Mouse (Mus musculus): ENCODE results near the gene BC017158. TPM values are rescaled to one million over a fixed set of nuclear protein-coding genes. Genes with fewer than 3 reads are reported as not detected.

The BC017158 gene
- polyA plus RNA-seq, 1 experiment from 2014 or later: 32.1 TPM

DNA sequence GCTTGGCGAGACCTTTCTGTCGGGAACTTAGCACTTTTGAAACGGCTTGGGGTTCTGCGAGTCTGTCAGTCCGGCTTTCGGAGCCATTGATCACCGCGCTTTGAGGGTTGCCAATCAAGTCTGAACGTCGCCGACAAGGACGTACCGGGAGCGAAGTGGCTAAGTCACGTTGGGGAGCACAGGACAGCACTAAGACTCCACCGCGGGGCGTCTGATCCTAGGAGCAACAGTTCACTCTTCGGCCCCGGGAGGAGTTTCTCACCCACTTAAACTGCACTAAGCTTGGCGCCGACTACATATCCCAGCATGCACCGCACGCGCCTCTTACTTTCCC, 60.4 kb downstream of the BC017158 start:
- ATAC-seq (ENCODE audit: low FRiP score, low TSS enrichment): no peak
- Histone ChIP-seq H3K4me2 (replicated peaks; ENCODE audit: low read depth, low read length) (peak overlapping the region; percentile 75), H3K4me3 (ENCODE audit: low read length) (peak overlapping the region; percentile 79), H3K36me3 (ENCODE audit: control insufficient read depth, insufficient read depth, low read length) (peaks cover 30% of the 10 kb centered on the region; the same call in 1 of the 2 replicates), H3K9ac (ENCODE audit: low read depth, low read length) (peak overlapping the region; percentile 86), H3K27me3 (ENCODE audit: control insufficient read depth, insufficient read depth, low read length) (no peaks in the 10 kb centered on the region), H3K4me1 (ENCODE audit: control insufficient read depth, insufficient read depth, low read length) (peaks cover 5% of the 10 kb centered on the region), H3K9me3 (ENCODE audit: control insufficient read depth, low read length) (no peaks in the 10 kb centered on the region), H3K27ac (ENCODE audit: low read depth, low read length) (peak overlapping the region; percentile 97)
- under 1% methylated on average over 25 of the region's 25 CpGs for WGBS

DNA sequence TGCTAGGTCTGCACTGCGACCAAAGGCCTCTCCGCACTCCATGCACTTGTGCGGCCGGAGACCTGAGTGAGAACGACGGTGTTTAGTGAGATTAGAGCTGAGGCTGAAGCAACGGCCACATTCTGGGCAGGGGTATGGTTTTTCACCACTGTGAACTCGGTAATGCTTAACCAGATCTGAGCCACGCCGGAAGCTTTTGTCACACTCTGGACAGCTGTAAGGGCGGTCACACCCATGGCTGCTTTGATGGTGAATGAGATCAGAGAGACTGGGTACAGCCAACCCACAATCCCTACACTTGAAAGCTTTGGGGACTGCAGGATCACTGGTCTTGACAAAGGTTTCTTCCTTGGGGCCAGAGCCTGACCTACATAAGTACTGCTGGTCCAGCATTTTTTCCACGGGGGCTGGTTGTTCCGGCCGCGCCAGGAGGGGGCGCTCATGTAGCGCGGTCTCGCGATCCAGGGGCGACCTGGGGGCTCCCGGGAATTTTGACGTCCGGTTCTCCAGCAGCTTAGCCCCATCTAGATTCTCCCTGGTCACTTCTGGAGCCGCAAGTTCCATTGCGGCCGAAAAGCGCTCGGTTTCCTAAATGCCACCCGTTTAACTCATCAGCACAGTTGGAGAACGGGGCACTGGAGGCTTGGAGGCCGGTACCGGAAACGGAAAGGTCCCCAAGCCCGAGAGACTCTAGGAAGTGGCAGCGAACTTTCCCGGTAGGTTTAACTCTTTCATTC, 60.9 kb downstream of the BC017158 start, which contains the start of gene Armc5:
Gene Armc5, plus strand, starts transcription at position 487 of the 737 bp plus-strand sequence.
- ATAC-seq (ENCODE audit: low FRiP score, low TSS enrichment): peak; percentile 17
- 26% methylated on average over 37 of the region's 37 CpGs for WGBS
- H3K36me3 ChIP-seq (ENCODE audit: control insufficient read depth, insufficient read depth, low read length): peaks cover 24% of the 10 kb centered on the region; the same call in 1 of the 2 replicates

DNA sequence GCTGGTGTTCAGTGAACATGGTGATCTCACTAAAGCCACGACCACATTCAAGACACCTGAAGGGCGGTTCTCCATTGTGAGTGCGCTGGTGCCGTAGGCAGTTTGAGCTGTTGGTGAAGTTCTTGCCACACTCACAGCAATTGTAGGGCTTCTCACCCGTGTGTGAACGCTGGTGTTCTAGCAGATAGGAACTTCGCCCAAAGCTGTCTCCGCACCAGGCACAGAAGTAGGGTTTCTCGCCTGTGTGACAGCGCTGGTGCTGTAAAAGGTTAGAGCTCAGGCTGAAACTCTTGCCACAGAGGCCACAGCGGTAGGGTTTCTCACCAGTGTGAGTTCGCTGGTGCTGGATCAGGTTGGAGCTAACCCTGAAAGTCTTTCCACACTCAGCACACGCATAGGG, 61.5 kb downstream of the BC017158 start:
- Histone ChIP-seq H3K27me3 (ENCODE audit: control insufficient read depth, insufficient read depth, low read length) (0 out of 2 replicates have a peak, but pooled peaks cover 1% of the 10 kb centered on the region), H3K36me3 (ENCODE audit: control insufficient read depth, insufficient read depth, low read length) (peaks cover 19% of the 10 kb centered on the region; the same call in 1 of the 2 replicates), H3K4me3 (ENCODE audit: low read length) (no peak overlapping the region), H3K27ac (ENCODE audit: low read depth, low read length) (no peak overlapping the region), H3K4me2 (replicated peaks; ENCODE audit: low read depth, low read length) (peak overlapping the region; percentile 75; the same call in 1 of the 2 replicates), H3K9me3 (ENCODE audit: control insufficient read depth, low read length) (no peaks in the 10 kb centered on the region), H3K4me1 (ENCODE audit: control insufficient read depth, insufficient read depth, low read length) (peaks cover 5% of the 10 kb centered on the region), H3K9ac (ENCODE audit: low read depth, low read length) (no peak overlapping the region)
- WGBS: 95% methylated on average over 13 of the region's 13 CpGs
- no peak for ATAC-seq (ENCODE audit: low FRiP score, low TSS enrichment)

More for the DNA sequence above, 60.9 kb downstream of the BC017158 start, which contains the start of gene Armc5:
- peak within 1 kb of the TSS; percentile 75 for H3K4me2 ChIP-seq (replicated peaks; ENCODE audit: low read depth, low read length)
- no peaks in the 10 kb centered on the region for H3K9me3 ChIP-seq (ENCODE audit: control insufficient read depth, low read length)
- peak within 1 kb of the TSS; percentile 79 for H3K4me3 ChIP-seq (ENCODE audit: low read length)
- peaks cover 5% of the 10 kb centered on the region for H3K4me1 ChIP-seq (ENCODE audit: control insufficient read depth, insufficient read depth, low read length)
- H3K9ac ChIP-seq (ENCODE audit: low read depth, low read length): peak within 1 kb of the TSS; percentile 86
- H3K27me3 ChIP-seq (ENCODE audit: control insufficient read depth, insufficient read depth, low read length): no peaks in the 10 kb centered on the region
- peak within 1 kb of the TSS; percentile 97 for H3K27ac ChIP-seq (ENCODE audit: low read depth, low read length)

DNA sequence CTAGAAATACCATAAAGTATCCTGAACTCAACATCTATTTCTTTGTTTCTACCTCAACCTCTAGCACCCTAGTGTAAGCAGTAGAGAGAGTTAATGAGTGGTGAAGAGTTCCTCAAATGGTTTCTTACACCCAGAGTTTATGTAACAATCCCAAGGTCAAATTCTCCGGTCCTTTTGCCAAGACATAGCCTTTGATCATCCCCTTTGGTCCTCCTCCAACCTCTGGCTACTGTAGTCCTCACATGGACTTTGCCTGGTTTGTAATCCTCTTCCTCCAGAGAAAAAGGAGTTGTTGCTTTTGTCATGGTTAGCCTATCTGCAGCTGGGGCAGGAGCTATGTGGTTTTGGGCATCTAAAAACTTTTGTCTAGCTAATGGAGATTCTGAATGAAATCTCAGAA, 62.5 kb downstream of the BC017158 start:
- H3K27me3 ChIP-seq (ENCODE audit: control insufficient read depth, insufficient read depth, low read length): 0 out of 2 replicates have a peak, but pooled peaks cover 4% of the 10 kb centered on the region
- H3K27ac ChIP-seq (ENCODE audit: low read depth, low read length): no peak overlapping the region
- ATAC-seq (ENCODE audit: low FRiP score, low TSS enrichment): no peak
- H3K9me3 ChIP-seq (ENCODE audit: control insufficient read depth, low read length): no peaks in the 10 kb centered on the region
- no peak overlapping the region for H3K9ac ChIP-seq (ENCODE audit: low read depth, low read length)
- no peak overlapping the region for H3K4me2 ChIP-seq (replicated peaks; ENCODE audit: low read depth, low read length)
- WGBS: 86% methylated on average over 1 of the region's 1 CpGs
- H3K4me1 ChIP-seq (ENCODE audit: control insufficient read depth, insufficient read depth, low read length): peaks cover 5% of the 10 kb centered on the region
- H3K4me3 ChIP-seq (ENCODE audit: low read length): no peak overlapping the region
- H3K36me3 ChIP-seq (ENCODE audit: control insufficient read depth, insufficient read depth, low read length): peaks cover 10% of the 10 kb centered on the region; the same call in 1 of the 2 replicates

DNA sequence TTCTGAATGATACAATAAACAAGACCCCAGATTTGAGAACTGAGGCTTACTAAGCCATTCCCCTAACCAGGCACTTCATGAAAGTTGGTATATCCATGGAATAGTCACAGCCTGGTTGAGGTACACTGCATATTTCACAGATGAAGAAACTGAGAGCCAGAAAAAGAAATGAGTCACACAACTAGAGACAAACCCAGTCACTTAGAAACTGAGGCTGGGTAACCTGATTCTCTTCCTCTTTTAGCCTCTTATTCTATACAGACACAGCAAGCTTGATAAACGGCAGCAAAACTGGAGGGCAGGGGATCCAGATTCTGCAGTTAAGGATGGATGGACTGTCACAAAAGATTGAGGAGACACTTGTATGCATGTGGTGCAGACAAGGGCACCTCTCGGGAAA, 63.2 kb downstream of the BC017158 start:
- 92% methylated on average over 2 of the region's 2 CpGs for WGBS
- Histone ChIP-seq H3K27ac (ENCODE audit: low read depth, low read length) (no peak overlapping the region), H3K9me3 (ENCODE audit: control insufficient read depth, low read length) (no peaks in the 10 kb centered on the region), H3K4me1 (ENCODE audit: control insufficient read depth, insufficient read depth, low read length) (peaks cover 5% of the 10 kb centered on the region), H3K4me3 (ENCODE audit: low read length) (no peak overlapping the region), H3K27me3 (ENCODE audit: control insufficient read depth, insufficient read depth, low read length) (0 out of 2 replicates have a peak, but pooled peaks cover 4% of the 10 kb centered on the region), H3K4me2 (replicated peaks; ENCODE audit: low read depth, low read length) (no peak overlapping the region), H3K36me3 (ENCODE audit: control insufficient read depth, insufficient read depth, low read length) (peaks cover 3% of the 10 kb centered on the region; the same call in 1 of the 2 replicates), H3K9ac (ENCODE audit: low read depth, low read length) (no peak overlapping the region)
- ATAC-seq (ENCODE audit: low FRiP score, low TSS enrichment): no peak

DNA sequence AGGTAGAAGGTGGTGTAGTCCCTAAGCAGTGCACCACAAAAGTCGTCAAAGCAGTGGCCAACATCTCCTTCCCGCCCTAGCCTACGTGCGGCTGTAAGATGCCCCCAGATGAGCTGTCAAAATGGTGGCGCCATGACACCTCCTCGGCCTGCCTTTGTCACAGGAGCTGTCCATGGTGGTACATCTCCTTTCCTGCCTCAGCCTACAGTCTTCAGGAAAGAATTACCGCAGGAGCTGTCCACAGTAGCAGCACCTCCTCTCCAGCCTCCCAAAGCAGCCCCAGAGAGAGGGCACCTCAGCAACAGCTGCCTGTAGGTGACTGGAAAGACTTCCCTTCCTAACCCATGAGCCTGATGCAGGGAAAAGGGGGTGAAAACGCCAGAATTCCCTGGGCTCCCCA, 66.2 kb downstream of the BC017158 start:
- H3K4me3 ChIP-seq (ENCODE audit: low read length): no peak overlapping the region
- peaks cover 3% of the 10 kb centered on the region; the same call in 1 of the 2 replicates for H3K36me3 ChIP-seq (ENCODE audit: control insufficient read depth, insufficient read depth, low read length)
- WGBS: 48% methylated on average over 8 of the region's 8 CpGs
- H3K9me3 ChIP-seq (ENCODE audit: control insufficient read depth, low read length): no peaks in the 10 kb centered on the region
- no peak for ATAC-seq (ENCODE audit: low FRiP score, low TSS enrichment)
- no peak overlapping the region for H3K27ac ChIP-seq (ENCODE audit: low read depth, low read length)
- H3K27me3 ChIP-seq (ENCODE audit: control insufficient read depth, insufficient read depth, low read length): 0 out of 2 replicates have a peak, but pooled peaks cover 4% of the 10 kb centered on the region
- H3K4me1 ChIP-seq (ENCODE audit: control insufficient read depth, insufficient read depth, low read length): peaks cover 3% of the 10 kb centered on the region
- H3K4me2 ChIP-seq (replicated peaks; ENCODE audit: low read depth, low read length): no peak overlapping the region
- H3K9ac ChIP-seq (ENCODE audit: low read depth, low read length): no peak overlapping the region

Small RNAs within 50 kb of the gene (microRNA-seq; reads per million reads assigned to microRNA genes)
- gene Mir3103: 0.84 reads per million

Other genes with a start within 250 kb of the BC017158 start
- 0.14 and 0.54 TPM in 2 replicates for gene Itgam, start 235.5 kb downstream of the BC017158 start, polyA plus RNA-seq (2014; fragmentation: Nextera tagmentation; extraction: Ambion mirVana)
- gene Gm49368, start 235.5 kb downstream of the BC017158 start, polyA plus RNA-seq (2014; fragmentation: Nextera tagmentation; extraction: Ambion mirVana): not detected in 2 replicates
- 0.05 TPM in 1 of 2 replicates, not detected in the other for gene Itgax, start 168.6 kb downstream of the BC017158 start, polyA plus RNA-seq (2014; fragmentation: Nextera tagmentation; extraction: Ambion mirVana)
- gene Itgad, start 143.8 kb downstream of the BC017158 start, polyA plus RNA-seq (2014; fragmentation: Nextera tagmentation; extraction: Ambion mirVana): not detected in 2 replicates
- gene Cox6a2, start 91.8 kb downstream of the BC017158 start, polyA plus RNA-seq (2014; fragmentation: Nextera tagmentation; extraction: Ambion mirVana): not detected in 2 replicates
- gene Armc5, start 60.8 kb downstream of the BC017158 start, polyA plus RNA-seq (2014; fragmentation: Nextera tagmentation; extraction: Ambion mirVana): 11.7 and 12.9 TPM in 2 replicates
- gene 9130023H24Rik, start 60.1 kb downstream of the BC017158 start, polyA plus RNA-seq (2014; fragmentation: Nextera tagmentation; extraction: Ambion mirVana): 7.5 and 9.5 TPM in 2 replicates
- gene Tgfb1i1, start 51.4 kb downstream of the BC017158 start, polyA plus RNA-seq (2014; fragmentation: Nextera tagmentation; extraction: Ambion mirVana): 44.3 and 61.7 TPM in 2 replicates
- 1.1 and 2.2 TPM in 2 replicates for gene Slc5a2, start 32.5 kb downstream of the BC017158 start, polyA plus RNA-seq (2014; fragmentation: Nextera tagmentation; extraction: Ambion mirVana)
- 7.6 and 8.7 TPM in 2 replicates for gene Rgs10, start 120.6 kb upstream of the BC017158 start, polyA plus RNA-seq (2014; fragmentation: Nextera tagmentation; extraction: Ambion mirVana)
- gene Tial1, start 163.5 kb upstream of the BC017158 start, polyA plus RNA-seq (2014; fragmentation: Nextera tagmentation; extraction: Ambion mirVana): 40.0 and 41.0 TPM in 2 replicates
- 10.4 and 11.5 TPM in 2 replicates for gene Bag3, start 225.4 kb upstream of the BC017158 start, polyA plus RNA-seq (2014; fragmentation: Nextera tagmentation; extraction: Ambion mirVana)